Mouse (Mus musculus) midbrain, embryonic 12.5 days (tissue): ENCODE measurements at regions not wholly inside any gene's neighbourhood (a gene's known extent, or its start where the extent isn't known, plus 50 kb on each side); places are given as distances from the start of the nearest gene placed in this dataset.
"Not testable (repeated sequence)": the region's sequence is repeated elsewhere in the genome, so short reads cannot be mapped to it uniquely, and the experiment has no call there.

Experiments
- ATAC-seq: fragments of 200-750 bp; cut with Nextera tagmentation; 2 replicates; pipeline ENCODE4 v1.8.0; 2017; ENCODE audit warnings: low read depth, moderate TSS enrichment, moderate library complexity; ENCODE audit not compliant: low FRiP score
- H3K27ac ChIP-seq: fragments of 300-500 bp; sonication (generic); replicated peaks from 2 replicates; pipeline ENCODE4 v1.5.1; 2016; ENCODE audit warnings: mild to moderate bottlenecking
- H3K27me3 ChIP-seq: fragments of 300-500 bp; sonication (generic); 2 replicates; pipeline ENCODE4 v1.6.1; 2016; ENCODE audit warnings: mild to moderate bottlenecking
- H3K36me3 ChIP-seq: fragments of 300-500 bp; sonication (generic); 2 replicates; pipeline ENCODE4 v1.6.1; 2016
- H3K4me1 ChIP-seq: fragments of 300-500 bp; sonication (generic); 2 replicates; pipeline ENCODE4 v1.6.1; 2016
- H3K4me2 ChIP-seq: fragments of 300-500 bp; sonication (generic); replicated peaks from 2 replicates; pipeline ENCODE4 v1.6.1; 2016; ENCODE audit warnings: mild to moderate bottlenecking, moderate library complexity
- H3K4me3 ChIP-seq: fragments of 300-500 bp; sonication (generic); 2 replicates; pipeline ENCODE4 v1.5.1; 2016; ENCODE audit warnings: mild to moderate bottlenecking
- H3K9ac ChIP-seq: fragments of 300-500 bp; sonication (generic); replicated peaks from 2 replicates; pipeline ENCODE4 v1.6.1; 2016; ENCODE audit warnings: mild to moderate bottlenecking, moderate library complexity
- H3K9me3 ChIP-seq: fragments of 300-500 bp; sonication (generic); 2 replicates; pipeline ENCODE4 v1.6.1; 2016; ENCODE audit warnings: mild to moderate bottlenecking
- whole genome bisulfite sequencing: fragments of 180-500 bp; shearing (Covaris S2); methylation state at CpG from one replicate; pipeline ENCODE4 v1.1.7; 2016; 5-methylcytosine and 5-hydroxymethylcytosine counted together

- ATAC-seq, H3K27me3 ChIP-seq, H3K9ac ChIP-seq, H3K9me3 ChIP-seq, H3K4me2 ChIP-seq, H3K36me3 ChIP-seq, H3K4me3 ChIP-seq, H3K27ac ChIP-seq: not testable (repeated sequence)
- peaks cover 19% of the 10 kb centered on the region for H3K4me1 ChIP-seq
- 95% methylated on average over 7 of the region's 7 CpGs for WGBS
These were observed 494.3 kb upstream of the Smim15 start for GRCm38 (mm10) chr13:107549995-107550394.

GRCm38 (mm10) chr13:107547073-107547472 is 497.2 kb upstream of the Smim15 start:
- H3K36me3 ChIP-seq, result no peaks in the 10 kb centered on the region
- H3K27me3 ChIP-seq, result no peaks in the 10 kb centered on the region
- no peak for ATAC-seq
- H3K4me3 ChIP-seq, result no peak overlapping the region
- no peak overlapping the region for H3K4me2 ChIP-seq
- H3K4me1 ChIP-seq, result peaks cover 22% of the 10 kb centered on the region
- no peaks in the 10 kb centered on the region for H3K9me3 ChIP-seq
- H3K9ac ChIP-seq, result no peak overlapping the region
- 86% methylated on average over 7 of the region's 7 CpGs for WGBS
- no peak overlapping the region for H3K27ac ChIP-seq

GRCm38 (mm10) chr13:107546181-107546900 is 497.9 kb upstream of the Smim15 start:
- 53% methylated on average over 10 of the region's 10 CpGs for WGBS
- Histone ChIP-seq H3K4me1 (peaks cover 29% of the 10 kb centered on the region), H3K36me3 (no peaks in the 10 kb centered on the region), H3K4me2 (no peak overlapping the region), H3K27ac (peak overlapping the region; percentile 16; the same call in 1 of the 2 replicates), H3K27me3 (no peaks in the 10 kb centered on the region), H3K9me3 (no peaks in the 10 kb centered on the region), H3K9ac (no peak overlapping the region), H3K4me3 (no peak overlapping the region)
- ATAC-seq, result no peak

GRCm38 (mm10) chr13:107541635-107541955 is 502.7 kb upstream of the Smim15 start:
- Histone ChIP-seq H3K4me2 (peak overlapping the region; percentile 31), H3K4me3 (no peak overlapping the region), H3K9ac (no peak overlapping the region; the same call in 1 of the 2 replicates), H3K27me3 (no peaks in the 10 kb centered on the region), H3K27ac (peak overlapping the region; percentile 95), H3K4me1 (peaks cover 45% of the 10 kb centered on the region), H3K9me3 (no peaks in the 10 kb centered on the region), H3K36me3 (no peaks in the 10 kb centered on the region)
- WGBS, result 12% methylated on average over 2 of the region's 2 CpGs
- ATAC-seq, result peak; percentile 79

- H3K4me3 ChIP-seq, result no peak overlapping the region
- no peaks in the 10 kb centered on the region for H3K27me3 ChIP-seq
- WGBS, result 20% methylated on average over 16 of the region's 16 CpGs
- no peak overlapping the region; the same call in 1 of the 2 replicates for H3K9ac ChIP-seq
- peak overlapping the region; percentile 31 for H3K4me2 ChIP-seq
- no peaks in the 10 kb centered on the region for H3K9me3 ChIP-seq
- no peaks in the 10 kb centered on the region for H3K36me3 ChIP-seq
- ATAC-seq, result peak; percentile 86
- H3K27ac ChIP-seq, result peak overlapping the region; percentile 95
- peaks cover 39% of the 10 kb centered on the region for H3K4me1 ChIP-seq
These were observed 503.2 kb upstream of the Smim15 start for GRCm38 (mm10) chr13:107540784-107541634.

- H3K4me3 ChIP-seq, result no peak overlapping the region
- H3K9me3 ChIP-seq, result no peaks in the 10 kb centered on the region
- no peaks in the 10 kb centered on the region for H3K36me3 ChIP-seq
- no peak overlapping the region; the same call in 1 of the 2 replicates for H3K9ac ChIP-seq
- peak; percentile 57 for ATAC-seq
- peak overlapping the region; percentile 95 for H3K27ac ChIP-seq
- peaks cover 32% of the 10 kb centered on the region for H3K4me1 ChIP-seq
- no peaks in the 10 kb centered on the region for H3K27me3 ChIP-seq
- WGBS, result 41% methylated on average over 7 of the region's 7 CpGs
- H3K4me2 ChIP-seq, result peak overlapping the region; percentile 31
These were observed 503.9 kb upstream of the Smim15 start for GRCm38 (mm10) chr13:107540305-107540704.

GRCm38 (mm10) chr13:107539867-107540266 is 504.4 kb upstream of the Smim15 start:
- Histone ChIP-seq H3K4me1 (peaks cover 32% of the 10 kb centered on the region), H3K36me3 (no peaks in the 10 kb centered on the region), H3K4me2 (no peak overlapping the region), H3K27ac (peak overlapping the region; percentile 95), H3K4me3 (no peak overlapping the region), H3K27me3 (no peaks in the 10 kb centered on the region), H3K9ac (no peak overlapping the region), H3K9me3 (no peaks in the 10 kb centered on the region)
- WGBS, result 83% methylated on average over 4 of the region's 4 CpGs
- no peak for ATAC-seq

- ATAC-seq, result no peak
- peaks cover 32% of the 10 kb centered on the region for H3K4me1 ChIP-seq
- H3K9me3 ChIP-seq, result no peaks in the 10 kb centered on the region
- H3K27me3 ChIP-seq, result no peaks in the 10 kb centered on the region
- H3K4me2 ChIP-seq, result no peak overlapping the region
- no peaks in the 10 kb centered on the region for H3K36me3 ChIP-seq
- WGBS, result 67% methylated on average over 4 of the region's 4 CpGs
- H3K9ac ChIP-seq, result no peak overlapping the region
- H3K4me3 ChIP-seq, result no peak overlapping the region
- peak overlapping the region; percentile 30; the same call in 1 of the 2 replicates for H3K27ac ChIP-seq
These were observed 504.9 kb upstream of the Smim15 start for GRCm38 (mm10) chr13:107539326-107539725.

- H3K27me3 ChIP-seq, result no peaks in the 10 kb centered on the region
- H3K27ac ChIP-seq, result no peak overlapping the region
- H3K9me3 ChIP-seq, result no peaks in the 10 kb centered on the region
- H3K4me2 ChIP-seq, result no peak overlapping the region
- no peaks in the 10 kb centered on the region for H3K36me3 ChIP-seq
- no peak overlapping the region for H3K9ac ChIP-seq
- ATAC-seq, result no peak
- peaks cover 13% of the 10 kb centered on the region for H3K4me1 ChIP-seq
- 86% methylated on average over 5 of the region's 5 CpGs for WGBS
- no peak overlapping the region for H3K4me3 ChIP-seq
These were observed 509.0 kb upstream of the Smim15 start for GRCm38 (mm10) chr13:107535213-107535612.

GRCm38 (mm10) chr13:107533323-107533722 is 510.9 kb upstream of the Smim15 start:
- no peak overlapping the region for H3K4me2 ChIP-seq
- ATAC-seq, result no peak

GRCm38 (mm10) chr13:107531528-107531927 is 509.6 kb upstream of the Kif2a start:
- Histone ChIP-seq H3K27me3 (no peaks in the 10 kb centered on the region), H3K36me3 (no peaks in the 10 kb centered on the region), H3K4me3 (no peak overlapping the region), H3K4me1 (peaks cover 3% of the 10 kb centered on the region; the same call in 1 of the 2 replicates), H3K27ac (no peak overlapping the region), H3K9me3 (no peaks in the 10 kb centered on the region), H3K4me2 (no peak overlapping the region), H3K9ac (no peak overlapping the region)
- 60% methylated on average over 10 of the region's 10 CpGs for WGBS
- no peak for ATAC-seq

More at GRCm38 (mm10) chr13:107533323-107533722, 510.9 kb upstream of the Smim15 start:
- 97% methylated on average over 3 of the region's 3 CpGs for whole genome bisulfite sequencing
- peaks cover 3% of the 10 kb centered on the region; the same call in 1 of the 2 replicates for H3K4me1 ChIP-seq
- no peaks in the 10 kb centered on the region for H3K9me3 ChIP-seq
- no peaks in the 10 kb centered on the region for H3K36me3 ChIP-seq
- no peak overlapping the region for H3K9ac ChIP-seq
- no peaks in the 10 kb centered on the region for H3K27me3 ChIP-seq
- no peak overlapping the region for H3K4me3 ChIP-seq
- H3K27ac ChIP-seq, result no peak overlapping the region

GRCm38 (mm10) chr13:107531026-107531425 is 509.1 kb upstream of the Kif2a start:
- H3K9me3 ChIP-seq, result no peaks in the 10 kb centered on the region
- no peak overlapping the region for H3K4me2 ChIP-seq
- H3K27me3 ChIP-seq, result no peaks in the 10 kb centered on the region
- H3K4me1 ChIP-seq, result peaks cover 3% of the 10 kb centered on the region; the same call in 1 of the 2 replicates
- no peak overlapping the region for H3K4me3 ChIP-seq
- H3K27ac ChIP-seq, result no peak overlapping the region
- 44% methylated on average over 8 of the region's 8 CpGs for WGBS
- H3K36me3 ChIP-seq, result no peaks in the 10 kb centered on the region
- no peak for ATAC-seq
- no peak overlapping the region for H3K9ac ChIP-seq
